Mouse (Mus musculus): ENCODE data around the gene Cdt1.
A peak's percentile ranks its signal among the peaks of the same experiment; 100 is the strongest.

Cdt1 gene

DNA sequence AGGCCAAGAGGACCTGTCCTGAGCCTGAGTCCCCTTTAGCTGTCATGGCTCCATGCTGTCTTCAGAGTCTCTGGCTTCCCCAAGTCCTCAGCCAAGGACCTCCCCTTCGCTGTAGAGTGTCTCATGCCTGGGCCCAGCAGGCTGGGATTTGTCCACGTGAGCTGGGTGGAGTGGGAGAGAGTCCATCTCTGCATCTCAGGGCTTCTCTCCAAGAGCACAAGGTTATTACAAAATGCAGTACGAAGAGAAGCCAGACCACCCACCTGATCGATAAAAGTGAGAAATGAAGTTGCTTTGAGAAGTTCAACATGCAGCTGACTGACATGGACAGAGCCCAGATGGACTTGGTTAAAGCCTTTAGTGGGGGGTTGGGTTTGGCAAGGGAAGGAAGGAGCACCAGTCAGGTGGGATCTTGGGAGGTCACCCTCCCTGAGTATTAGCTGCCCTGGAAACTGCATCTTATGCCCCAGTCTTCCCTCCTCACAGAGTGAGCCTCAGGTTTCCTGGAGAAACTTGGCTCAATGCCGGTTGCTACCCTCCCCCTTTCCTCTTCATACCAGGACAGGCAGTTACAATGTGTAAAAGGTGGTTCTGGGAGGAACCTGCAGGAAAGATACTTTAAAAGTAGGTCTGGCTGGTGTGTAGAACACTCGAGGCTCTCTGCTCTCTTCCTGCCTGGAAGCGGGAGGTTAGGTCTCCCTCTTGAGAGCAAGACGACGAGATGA is 48.5 kb downstream of the Cdt1 start:
- peak; percentile 39 to 67 for DNase-seq

DNA sequence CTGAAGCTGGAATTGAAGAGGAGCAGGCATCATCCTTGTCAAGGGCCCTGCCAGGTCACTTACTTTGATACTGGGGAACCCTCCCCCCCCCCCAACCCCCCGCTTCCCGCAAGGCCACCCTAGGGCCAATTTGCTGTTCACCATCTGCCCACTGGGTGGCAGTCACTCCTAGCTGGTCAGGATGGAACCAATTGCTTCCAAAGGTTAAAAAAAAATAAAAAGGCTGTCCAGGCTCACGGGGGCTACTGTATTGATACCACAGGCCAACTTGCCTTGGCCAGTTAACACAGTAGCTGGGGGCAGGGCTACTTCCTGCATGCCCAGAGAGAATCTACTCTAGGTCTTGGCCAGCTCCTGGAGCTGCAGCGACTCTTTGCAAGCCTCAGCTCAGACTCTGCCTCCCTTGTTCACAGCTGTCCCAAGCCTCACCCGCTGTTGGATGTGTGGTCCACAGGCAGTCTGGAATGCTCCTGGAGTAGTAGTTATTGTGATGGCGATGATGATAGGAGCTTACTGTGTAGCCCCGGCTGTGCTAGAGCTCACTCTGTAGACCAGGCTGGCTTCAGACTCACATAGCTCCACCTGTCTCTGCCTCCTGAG is 50.2 kb downstream of the Cdt1 start:
- DNase-seq: peak; percentile 86 to 91

DNA sequence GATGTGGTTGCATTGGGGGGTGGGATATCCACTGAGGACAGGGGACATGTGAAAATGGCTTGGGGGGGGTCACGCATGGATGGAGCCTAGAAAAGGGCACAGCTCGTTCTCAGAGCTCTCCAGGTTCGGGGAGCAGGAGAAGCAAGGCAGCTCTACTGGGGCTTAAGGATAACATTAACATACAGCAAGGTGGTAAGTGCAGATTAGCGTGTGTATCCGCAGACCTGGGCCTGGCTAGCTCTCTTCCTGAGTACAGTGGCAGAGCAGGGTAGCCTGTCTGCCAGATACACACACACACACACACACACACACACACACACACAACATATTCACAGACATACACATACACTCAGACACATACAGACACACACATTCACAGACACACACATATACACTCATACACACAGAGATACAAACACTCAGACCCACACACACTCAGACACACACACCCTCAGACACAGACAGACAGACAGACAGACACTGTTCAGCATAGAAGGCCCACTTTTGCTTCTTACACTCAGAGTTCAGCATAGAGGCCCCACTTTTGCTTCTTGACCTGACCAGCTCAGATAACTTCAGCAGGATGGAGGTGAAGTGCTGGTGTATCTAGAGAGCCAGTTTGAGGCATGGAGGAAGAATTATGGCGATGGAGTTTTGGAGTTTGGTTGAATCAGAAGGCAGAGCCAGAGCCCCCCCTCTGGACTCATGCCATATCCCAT is 51.0 kb downstream of the Cdt1 start:
- DNase-seq: no peak

DNA sequence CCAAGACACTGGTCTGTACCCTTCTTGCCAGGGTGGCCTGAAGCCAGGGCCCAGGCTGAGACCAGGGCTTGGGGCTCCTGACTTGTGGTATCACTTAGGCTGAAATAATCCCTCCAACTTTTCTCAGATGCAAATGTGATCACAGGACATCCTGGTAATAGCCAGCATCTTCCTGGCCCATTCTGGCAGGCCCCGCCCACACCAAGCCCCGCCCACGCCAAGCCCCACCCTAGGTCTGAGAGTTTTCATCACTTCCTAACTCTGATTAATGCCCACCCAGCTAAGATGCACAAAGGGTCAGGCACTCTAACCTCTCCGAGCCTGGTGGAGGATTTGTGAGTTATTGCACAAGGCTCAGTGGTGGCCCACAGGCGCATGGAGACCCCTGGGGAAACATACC is 52.6 kb downstream of the Cdt1 start:
- no peak for DNase-seq

DNA sequence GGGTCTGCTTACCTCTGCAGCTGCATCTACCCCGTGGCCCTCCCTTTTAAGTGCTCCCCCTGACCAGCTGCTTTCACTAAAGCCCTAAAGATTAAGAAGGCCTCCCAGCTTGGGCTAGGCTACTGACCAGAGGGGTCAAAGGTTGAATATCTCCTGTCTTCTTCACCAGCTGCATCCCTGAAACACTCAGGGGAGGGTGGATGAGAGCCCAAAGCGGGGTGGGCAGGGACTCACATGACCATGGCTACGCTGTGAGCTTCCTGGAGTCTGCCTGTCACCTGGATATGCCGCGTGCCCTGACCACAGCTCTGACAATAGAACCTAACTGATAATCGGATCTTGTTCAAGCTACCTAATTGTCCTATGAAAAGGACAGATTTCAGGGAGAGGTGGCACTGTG is 54.9 kb downstream of the Cdt1 start, which contains the start of gene Pabpn1l:
Pabpn1l (minus strand) TSS at position 13 of the 400 bp plus-strand sequence.
- DNase-seq: no peak

Measured in lung, postnatal 4 days (tissue).